Mouse (Mus musculus): Measurements from ENCODE around the gene Mgll. TPM values are rescaled to one million over a fixed set of nuclear protein-coding genes. Genes with fewer than 3 reads are reported as not detected.

The Mgll gene
- total RNA-seq, 2 experiments from 2014 or later = 64.9 to 70.5 TPM

DNA sequence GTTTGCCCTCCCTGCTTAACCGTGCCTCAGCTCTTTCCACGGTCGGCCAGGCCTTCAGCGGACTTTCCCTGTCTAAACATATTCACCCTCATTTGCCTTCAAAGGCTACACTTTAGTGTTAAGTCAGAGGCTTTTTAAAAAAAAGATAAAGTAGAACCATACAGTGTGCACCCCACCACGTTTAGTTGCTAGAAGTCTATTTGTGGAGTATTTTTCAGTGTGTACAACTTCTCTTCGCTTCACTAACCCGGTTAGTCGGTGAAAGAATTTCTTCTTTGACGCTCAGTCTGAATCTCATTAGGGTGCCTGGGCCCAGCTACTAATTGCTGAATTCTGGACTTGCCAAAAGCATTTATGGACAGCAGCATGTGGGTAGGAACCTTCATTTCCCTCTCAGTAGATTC is 8.8 kb upstream of the Mgll start:
- DNase-seq = no peak
- intact Hi-C loops (cut with DNase I; ENCODE audit: low total_unique reads) = no loop called here

DNA sequence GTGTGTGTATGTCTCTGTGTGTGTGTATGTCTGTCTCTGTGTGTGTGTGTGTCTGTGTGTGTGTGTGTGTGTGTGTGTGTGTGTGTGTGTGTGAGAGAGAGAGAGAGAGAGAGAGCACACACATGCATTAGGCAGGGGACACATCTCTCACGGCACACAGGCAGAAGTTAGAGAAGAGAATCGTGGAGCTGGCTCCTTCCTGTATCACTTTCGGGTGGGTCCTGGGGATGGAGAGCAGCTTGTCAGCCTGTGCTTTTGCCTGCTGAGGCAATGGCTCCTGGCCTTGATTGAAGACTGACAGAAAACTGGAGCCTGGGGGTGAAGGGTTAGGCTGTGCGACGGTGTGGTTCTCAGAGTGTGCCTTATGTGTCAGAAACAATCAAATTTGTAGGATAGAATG is 8.2 kb upstream of the Mgll start:
- intact Hi-C loops (cut with DNase I; ENCODE audit: low total_unique reads) = no loop called here

DNA sequence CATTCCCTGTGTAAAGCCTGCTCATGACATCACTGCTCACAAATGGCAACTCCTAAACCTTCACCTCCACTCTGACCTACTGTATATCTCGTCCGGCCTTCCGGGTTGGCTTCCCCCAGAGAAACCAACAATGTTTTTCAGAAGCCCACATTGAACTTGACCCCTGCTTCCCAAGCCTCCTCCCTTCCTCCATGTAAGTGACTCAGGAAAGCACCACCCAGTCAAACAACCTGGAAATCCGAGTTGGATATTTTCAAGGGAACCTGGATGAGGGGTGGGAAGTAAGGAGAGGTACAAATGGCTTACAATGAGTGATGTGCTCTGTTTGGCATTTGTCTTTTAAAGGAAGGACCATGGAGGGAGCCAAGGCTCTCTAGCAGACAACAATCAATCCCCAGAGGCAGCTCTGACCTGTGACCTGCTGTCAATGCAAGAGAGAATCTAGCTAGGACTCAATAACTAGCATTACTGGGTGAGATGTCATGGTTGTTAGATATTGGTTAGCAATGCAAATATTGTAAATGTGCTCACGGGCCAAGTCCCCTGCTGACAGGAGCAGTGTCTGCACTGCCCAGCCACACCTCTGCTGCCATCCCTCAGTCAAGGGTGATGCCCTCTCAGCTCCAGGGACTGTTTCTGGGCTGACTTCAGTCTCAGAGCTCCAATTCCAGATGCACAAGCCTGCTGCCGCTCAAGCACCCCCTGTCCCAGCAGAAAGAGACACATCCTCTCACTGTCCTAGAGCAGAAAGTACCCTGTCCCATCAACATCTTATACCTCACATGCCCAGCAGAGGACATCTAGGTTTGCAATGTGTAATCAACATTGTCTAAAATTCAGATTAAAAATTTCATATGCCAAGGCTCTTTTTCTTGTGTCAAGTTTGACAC is 6.8 kb upstream of the Mgll start:
- no peak for DNase-seq
- intact Hi-C loops (cut with DNase I; ENCODE audit: low total_unique reads) = no loop called here

More for the DNA sequence above, 8.2 kb upstream of the Mgll start:
- no peak for DNase-seq

DNA sequence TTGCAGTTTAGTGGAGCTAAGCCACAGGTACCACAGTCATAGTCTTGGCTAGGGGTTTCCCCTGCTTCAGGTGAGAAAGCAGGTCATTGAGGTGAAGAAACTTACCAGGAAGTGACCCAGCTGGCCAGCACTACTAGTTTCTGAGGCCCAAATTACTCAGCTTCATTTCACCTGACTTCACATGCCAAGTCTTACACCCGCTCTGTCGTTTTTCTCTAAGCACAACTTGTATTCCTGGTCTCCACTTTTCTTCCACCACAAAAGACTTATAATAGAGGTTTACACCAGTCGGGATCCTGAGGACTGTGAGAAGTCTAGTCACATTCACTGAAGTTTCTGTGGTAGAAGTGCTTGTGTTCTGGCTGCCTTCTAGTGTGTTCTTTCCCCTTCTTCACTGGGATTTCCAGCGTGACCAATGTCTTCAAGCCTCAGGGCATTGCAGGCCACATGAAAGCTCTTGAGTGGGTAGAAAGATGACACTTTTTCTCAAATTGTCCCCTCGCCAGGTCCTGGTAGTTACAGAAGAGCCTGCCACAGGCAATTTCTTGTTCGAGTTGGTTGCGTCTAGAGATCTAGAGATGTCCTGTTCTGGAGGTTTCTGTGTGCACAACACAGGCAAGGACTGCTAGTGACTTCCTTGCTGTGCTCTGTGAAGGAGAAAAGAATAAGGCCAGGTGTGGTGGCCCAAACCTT is 6.0 kb upstream of the Mgll start:
- intact Hi-C loops (cut with DNase I; ENCODE audit: low total_unique reads) = no loop called here
- DNase-seq = no peak

DNA sequence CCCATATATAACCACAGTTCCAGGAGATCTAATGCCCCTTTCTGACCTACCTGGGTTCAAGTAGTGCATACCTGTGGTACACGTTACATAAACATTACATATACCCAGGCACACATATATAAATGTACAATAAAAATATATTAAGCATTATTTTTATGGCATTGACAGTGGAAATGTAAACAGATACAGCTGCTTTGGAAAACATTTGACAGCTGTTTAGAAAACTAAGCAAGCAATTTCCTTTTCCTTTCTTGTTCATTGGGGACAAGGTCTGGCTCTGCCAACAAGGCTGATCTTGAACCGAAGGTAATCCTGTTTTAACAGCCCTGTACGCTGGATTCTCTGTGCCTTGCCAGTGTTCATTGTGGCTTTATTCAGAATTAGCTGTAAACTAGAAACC is 3.2 kb upstream of the Mgll start:
- DNase-seq = no peak
- intact Hi-C loops (cut with DNase I; ENCODE audit: low total_unique reads) = no loop called here

DNA sequence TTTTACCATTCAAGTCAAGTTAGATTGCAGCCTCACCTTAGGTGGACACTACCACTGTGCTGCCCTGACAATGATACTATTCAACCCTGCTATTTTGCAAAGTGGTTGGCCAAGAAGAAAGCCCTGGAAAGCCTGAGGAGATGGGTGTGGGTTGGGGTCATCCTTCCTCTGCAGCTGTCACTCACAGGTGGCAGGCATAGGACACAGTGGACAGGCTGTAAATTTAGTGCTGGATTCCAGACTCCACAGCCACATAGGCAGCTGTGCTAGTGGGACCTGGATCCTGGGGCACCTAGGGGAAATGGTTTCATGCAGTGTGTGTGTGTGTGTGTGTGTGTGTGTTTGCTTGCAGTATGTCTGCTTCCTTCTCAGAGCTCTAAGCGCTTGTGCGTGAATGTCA is 1.3 kb upstream of the Mgll start:
- intact Hi-C loops (cut with DNase I; ENCODE audit: low total_unique reads) = no loop called here
- no peak for DNase-seq

DNA sequence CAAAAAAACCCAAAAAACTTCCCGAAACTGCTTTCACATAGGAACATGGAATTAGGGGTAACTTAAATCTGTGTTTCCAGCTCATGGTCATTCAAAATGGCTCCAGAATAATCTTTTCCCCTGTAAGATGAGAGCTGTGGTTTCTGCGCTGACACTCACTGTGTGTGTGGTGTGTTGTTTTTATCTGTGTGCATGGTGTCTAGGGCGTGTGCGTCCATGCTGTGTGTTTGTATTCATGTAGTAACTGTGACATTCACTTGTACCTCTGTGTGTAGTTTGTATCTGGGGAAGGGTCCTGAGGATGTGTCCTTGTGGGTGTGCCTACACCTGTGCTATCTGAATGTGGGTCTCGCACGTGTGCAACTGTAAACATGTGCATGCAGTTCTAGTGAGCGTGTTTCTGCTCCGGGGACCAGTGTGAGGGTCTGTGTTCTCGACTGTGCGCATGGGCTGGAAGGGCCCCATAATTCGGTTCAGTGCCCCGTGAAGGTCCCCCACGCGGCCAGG is 353 bp upstream of the Mgll start:
- DNase-seq = no peak
- intact Hi-C loops (cut with DNase I; ENCODE audit: low total_unique reads) = no loop called here

DNA sequence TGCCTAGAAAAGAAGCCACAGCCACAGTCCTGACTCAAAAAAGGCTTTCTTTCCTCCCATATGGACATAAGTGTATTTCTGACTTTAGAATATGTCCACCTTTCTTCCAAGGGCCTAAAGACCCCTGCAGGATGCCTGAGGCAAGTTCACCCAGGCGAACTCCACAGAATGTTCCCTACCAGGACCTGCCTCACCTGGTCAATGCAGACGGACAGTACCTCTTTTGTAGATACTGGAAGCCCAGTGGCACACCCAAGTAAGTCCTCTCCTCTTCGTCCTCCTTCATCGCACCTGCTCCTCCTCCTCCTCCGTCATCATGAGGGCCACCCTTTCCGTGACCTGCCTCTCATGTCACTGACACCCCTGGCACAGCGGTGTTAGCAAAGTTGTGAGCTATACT is 1.4 kb downstream of the Mgll start:
- intact Hi-C loops (cut with DNase I; ENCODE audit: low total_unique reads) = no loop called here
- no peak for DNase-seq

DNA sequence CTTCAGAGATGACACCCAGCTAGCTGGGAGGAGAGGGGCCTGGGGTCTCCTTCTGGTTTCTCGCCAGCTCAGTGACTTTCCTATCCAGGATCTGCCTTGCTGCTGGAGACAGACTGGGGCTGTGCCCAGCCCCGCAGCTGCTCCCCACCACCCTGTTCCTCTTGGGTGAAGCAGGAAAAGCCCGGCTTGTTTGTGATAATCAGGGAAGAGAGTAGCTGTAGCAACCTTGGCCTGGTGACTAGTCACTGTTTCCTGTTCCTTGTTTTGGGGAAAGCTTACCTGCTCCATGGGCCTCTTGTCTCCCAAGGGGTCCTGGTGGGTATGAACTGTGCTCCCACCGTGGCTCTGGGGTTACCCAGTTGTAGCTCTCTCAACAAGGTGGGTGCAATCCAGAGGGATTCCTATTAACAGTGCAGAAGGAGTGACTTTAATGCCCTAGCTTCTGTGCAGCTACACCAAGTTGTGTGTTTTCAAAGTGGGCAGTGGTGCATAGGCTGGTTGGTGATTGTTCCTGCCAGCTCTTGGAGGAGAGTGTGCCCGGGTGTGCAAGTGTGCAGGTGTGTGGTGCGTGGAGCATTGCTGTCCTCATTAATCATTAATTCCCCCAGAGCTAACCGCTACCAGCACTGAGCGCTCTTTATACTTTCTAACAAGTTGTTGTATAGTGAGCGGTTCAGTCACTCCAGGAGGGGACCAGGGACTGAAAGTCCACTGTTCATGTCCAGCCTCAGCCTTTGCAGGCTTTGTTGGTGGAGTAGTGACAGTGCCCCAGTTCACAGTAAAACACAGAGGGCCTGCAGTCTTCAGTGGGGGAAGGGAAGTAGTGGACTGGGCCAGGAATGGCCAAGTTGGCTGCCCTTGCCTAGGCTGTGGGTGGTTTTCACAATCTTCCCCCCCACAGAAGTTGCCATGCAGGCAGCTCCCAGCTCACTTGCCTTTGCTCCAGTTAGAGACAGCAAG is 2.3 kb downstream of the Mgll start:
- intact Hi-C loops (cut with DNase I; ENCODE audit: low total_unique reads) = no loop called here
- DNase-seq = peak; percentile 38

DNA sequence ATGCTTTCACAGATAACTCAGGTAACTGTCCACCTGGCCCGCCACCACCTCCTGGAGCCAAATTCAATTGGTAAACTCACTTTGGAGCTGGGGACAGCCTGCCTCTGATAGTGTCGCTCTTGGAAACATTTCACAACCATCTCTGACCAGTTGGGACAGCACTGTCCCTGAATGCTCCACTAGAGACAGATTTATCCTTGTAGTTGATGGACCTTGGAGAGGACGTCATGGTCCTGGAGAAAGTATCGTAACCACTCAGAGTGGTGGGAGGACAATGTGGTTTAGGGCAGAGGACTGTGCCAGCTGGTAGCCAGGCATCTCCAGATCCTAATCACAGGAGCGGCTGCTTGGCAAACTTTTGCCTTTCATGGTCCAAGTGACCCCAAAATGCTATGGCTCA is 3.3 kb downstream of the Mgll start:
- DNase-seq = no peak
- intact Hi-C loops (cut with DNase I; ENCODE audit: low total_unique reads) = no loop called here

DNA sequence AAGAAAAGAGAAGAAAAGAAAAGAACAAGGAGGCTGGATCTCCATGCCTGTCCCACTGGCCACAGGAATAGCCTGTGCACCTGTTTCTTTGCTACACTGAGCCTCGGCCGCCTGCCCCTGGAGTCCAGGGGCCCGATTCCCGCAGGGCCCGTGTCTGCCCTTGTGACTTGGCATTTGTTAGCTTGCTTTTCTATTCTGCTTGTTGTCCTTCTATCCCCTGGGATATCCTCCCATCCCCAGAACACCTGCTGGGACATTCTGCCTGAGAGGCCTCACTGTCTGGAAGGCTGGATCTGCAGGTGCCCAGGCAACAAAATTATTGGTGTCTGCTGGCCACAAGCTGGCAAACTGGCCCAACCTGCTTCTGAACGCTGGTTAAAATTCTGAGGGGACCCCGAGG is 3.8 kb downstream of the Mgll start:
- intact Hi-C loops (cut with DNase I; ENCODE audit: low total_unique reads) = no loop called here
- DNase-seq = no peak

DNA sequence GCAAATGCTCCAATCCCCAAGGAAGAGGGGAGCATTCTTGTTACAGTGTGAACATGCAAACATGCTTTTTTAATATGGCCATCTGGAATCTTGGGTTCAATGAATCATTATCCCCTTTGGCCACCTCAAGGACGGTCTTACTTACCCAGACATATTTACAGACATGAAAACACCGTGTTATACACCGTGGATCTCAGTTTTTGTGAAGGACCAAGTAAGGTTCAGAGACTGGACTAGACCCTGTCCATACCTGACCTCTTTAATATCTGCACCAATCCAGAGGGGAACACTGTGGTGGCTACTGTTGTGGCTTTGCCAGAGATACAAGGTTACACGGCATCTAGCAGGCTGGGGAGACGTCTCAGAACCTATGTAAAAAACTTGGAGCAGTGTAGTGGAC is 4.3 kb downstream of the Mgll start:
- no peak for DNase-seq
- intact Hi-C loops (cut with DNase I; ENCODE audit: low total_unique reads) = no loop called here

DNA sequence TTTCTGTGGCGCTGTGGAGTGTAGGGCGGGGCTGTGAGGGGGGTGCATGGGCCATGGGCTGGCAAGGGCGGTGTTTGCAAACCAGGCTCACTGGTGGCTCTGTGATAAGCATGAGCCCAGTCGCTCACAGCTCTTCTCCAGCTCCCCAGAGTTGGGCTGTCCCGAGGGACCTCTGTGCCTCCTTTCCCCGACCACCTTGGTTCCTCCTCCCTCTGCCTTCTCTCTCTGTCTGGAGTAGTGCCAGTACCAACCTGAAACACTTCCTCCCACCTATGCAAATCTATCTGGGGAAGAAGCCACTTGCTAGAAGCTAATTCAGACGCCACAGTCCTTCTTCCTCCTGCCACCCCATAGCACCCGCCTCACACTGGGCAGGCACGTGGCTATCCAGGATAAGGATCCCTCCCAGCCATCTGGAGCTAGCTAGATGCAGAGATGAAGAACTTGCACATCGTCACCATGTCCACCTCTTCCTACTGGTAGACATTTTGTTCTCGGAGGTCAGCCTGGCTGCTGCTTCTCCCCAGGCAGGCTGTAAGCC is 7.1 kb downstream of the Mgll start:
- intact Hi-C loops (cut with DNase I; ENCODE audit: low total_unique reads) = no loop called here
- DNase-seq = no peak

DNA sequence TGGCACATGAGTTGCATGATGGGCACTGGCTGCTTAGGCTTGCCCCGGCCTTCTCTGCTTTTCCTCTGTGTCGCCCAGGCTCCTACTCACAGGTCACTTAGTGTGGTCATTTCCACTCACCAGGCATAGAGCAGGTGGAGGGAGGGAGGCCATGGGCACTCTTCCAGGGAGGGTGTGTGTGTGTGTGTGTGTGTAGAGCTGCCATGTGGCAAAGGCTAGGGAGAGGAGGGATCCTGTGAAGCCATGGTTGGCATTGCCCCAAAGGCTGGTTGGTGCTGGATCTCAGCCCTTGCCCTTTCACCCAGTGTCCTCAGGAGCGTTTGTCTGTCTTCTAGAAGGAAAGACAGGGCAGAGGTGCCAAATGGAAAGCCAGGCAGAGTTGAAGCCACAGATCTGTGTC is 7.8 kb downstream of the Mgll start:
- peak; percentile 72 for DNase-seq
- intact Hi-C loops (cut with DNase I; ENCODE audit: low total_unique reads) = no loop called here

DNA sequence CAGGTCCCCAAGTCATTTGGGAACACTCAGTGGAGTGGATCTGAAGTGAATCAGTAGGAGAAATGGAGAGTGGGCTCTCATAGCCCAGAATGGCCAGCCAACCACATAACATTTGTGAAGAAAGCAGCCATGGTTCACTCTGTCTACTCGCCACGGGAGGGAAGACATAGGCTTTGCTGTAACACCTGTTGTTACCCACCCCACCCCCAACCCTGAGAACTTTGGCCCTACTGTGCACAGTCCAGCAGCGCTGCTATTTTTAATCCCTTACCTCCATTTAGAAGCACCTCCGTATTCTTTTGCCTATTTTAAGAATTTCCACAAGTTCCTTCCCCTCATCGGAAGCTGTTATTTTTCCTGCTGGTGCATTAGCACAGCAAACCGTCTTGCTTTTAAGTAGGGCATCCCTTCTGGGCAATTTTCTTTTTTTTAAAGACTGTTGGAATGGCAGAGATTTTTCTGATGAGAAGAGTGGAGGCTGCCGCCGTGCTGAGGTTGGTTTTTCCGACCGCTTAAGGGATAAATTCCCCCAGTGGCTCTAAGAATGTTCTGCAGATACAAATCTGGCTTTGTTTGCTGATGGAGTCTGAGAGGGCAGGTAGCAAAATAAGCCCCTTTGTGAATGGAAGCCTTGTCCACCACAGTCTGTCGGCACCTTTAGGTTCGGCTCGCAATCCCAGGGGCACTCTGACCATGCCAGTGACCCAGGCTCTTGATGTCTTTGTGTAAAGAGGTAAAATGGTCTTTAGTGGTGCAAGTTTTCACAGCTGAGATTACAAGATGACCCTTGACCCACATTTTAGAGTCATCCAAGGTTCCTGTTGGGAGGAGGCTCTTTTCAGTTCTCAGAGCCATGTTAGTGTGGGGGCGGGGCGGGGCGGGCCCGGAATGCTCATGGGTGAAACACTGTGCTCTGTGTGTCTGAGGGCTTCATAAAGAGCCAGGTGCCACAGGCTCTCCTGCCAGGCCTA is 8.7 kb downstream of the Mgll start:
- intact Hi-C loops (cut with DNase I; ENCODE audit: low total_unique reads) = no loop called here
- DNase-seq = no peak

DNA sequence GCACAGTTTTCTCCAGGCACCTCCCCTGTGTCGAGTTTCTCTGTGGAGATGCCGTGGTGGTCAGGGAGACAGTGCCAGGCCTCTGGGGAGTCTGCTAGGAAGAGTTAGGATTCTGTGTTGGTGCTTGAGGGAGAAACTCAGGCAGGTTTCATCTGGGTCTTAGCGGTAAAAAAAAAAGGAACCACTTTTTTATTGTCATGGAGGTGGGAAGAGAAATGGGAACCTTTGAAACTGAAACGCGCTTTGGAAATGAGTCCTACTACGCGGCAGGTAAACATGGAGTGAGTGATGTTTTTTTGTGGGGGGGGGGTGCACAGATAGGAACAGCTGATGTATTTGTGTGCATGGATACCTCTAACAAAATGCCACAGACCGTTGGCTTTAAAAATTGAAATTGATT is 12.1 kb downstream of the Mgll start:
- intact Hi-C loops (cut with DNase I; ENCODE audit: low total_unique reads) = no loop called here
- DNase-seq = no peak

DNA sequence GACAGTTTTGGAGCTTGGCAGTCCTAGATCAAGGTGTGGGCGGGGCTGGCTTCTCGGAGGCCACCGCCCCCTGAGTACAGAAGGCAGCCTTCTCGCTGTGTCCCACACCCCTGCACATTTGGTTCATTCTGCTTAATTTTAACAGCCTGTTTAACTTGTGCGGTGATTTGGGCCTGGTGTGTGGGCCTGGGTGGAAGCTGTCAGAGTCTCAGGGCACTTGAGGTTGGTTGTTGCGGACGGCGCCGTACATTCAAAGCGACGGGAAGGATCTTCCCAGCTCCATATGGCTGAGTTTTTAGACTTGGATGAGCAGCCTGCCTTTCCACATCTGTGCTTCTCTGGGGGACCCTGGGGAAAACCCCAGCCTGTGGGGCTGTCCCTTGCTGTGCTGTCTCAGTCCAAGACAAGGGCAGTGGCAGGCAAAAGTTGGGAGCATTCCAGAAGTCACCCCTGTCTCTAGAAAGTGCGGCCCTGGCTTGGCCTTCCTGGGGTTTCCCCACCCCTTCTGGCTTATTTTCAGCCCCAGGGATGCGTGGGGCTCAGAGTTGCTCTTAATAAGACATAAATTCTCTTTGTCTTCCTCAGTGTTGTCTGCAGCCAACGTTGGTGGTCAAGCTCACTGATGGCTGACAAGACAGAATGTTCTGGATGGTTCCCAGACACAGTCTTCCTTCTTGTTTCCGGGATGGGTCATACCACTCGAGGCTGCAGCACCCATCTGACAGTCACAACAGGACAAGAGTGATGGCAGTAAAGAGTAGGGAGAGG is 12.7 kb downstream of the Mgll start:
- DNase-seq = no peak
- intact Hi-C loops (cut with DNase I; ENCODE audit: low total_unique reads) = no loop called here

DNA sequence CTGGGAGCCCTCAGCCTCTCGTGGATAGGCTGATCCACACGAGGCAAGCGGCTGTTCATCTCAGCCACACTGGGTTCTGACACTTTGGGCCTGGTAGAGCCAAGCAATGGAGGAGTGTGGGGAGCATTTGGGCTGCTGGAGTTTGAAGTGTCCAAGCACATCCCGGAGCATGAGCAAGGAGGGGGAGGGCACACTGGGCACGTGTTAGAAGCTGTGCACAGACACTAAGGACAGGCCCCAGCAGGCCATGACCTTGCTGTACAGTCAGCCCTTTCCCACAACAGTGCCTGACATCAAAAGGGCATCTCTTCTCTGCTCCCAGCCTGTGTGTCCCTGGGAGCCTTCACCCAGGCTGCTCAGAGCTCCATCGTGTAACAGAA is 13.3 kb downstream of the Mgll start:
- DNase-seq = no peak
- intact Hi-C loops (cut with DNase I; ENCODE audit: low total_unique reads) = no loop called here

Measured in gastrocnemius, postnatal 14 days (tissue).